Mouse (Mus musculus) embryonic facial prominence, embryonic 11.5 days (tissue): Measurements from ENCODE around the gene Fcer2a. TPM values are rescaled to one million over a fixed set of nuclear protein-coding genes. Genes with fewer than 3 reads are reported as not detected.
A peak's percentile ranks its signal among the peaks of the same experiment; 100 is the strongest.

Experiments
- ATAC-seq: fragments of 200-750 bp; cut with Nextera tagmentation; replicated peaks from 2 replicates; pipeline ENCODE4 v1.8.0; 2017; ENCODE audit warnings: low read depth; ENCODE audit not compliant: insufficient number of reproducible peaks, low FRiP score, low TSS enrichment
- DNase-seq: peaks from one replicate; pipeline ENCODE4 v3.0.0-alpha.2; 2015; ENCODE audit warnings: low spot score
- H3K27ac ChIP-seq: fragments of 300-500 bp; sonication (generic); replicated peaks from 2 replicates; pipeline ENCODE4 v1.5.1; 2014; ENCODE audit warnings: mild to moderate bottlenecking, low read depth, low read length, control low read depth
- H3K27me3 ChIP-seq: fragments of 300-500 bp; sonication (generic); 2 replicates; pipeline ENCODE4 v1.6.1; 2014; ENCODE audit warnings: mild to moderate bottlenecking, low read length, moderate library complexity, mixed read lengths; ENCODE audit not compliant: control insufficient read depth, insufficient read depth
- H3K36me3 ChIP-seq: fragments of 300-500 bp; sonication (generic); replicated peaks from 2 replicates; pipeline ENCODE4 v1.6.1; 2014; ENCODE audit warnings: low read depth, mild to moderate bottlenecking, low read length, moderate library complexity, mixed read lengths; ENCODE audit not compliant: control insufficient read depth, insufficient read depth
- H3K4me1 ChIP-seq: fragments of 300-500 bp; sonication (generic); 2 replicates; pipeline ENCODE4 v1.6.1; 2014; ENCODE audit warnings: low read length, mixed read lengths; ENCODE audit not compliant: control insufficient read depth, insufficient read depth
- H3K4me2 ChIP-seq: fragments of 300-500 bp; sonication (generic); 2 replicates; pipeline ENCODE4 v1.6.1; 2014; ENCODE audit warnings: low read depth, mild to moderate bottlenecking, control low read depth, low read length, moderate library complexity
- H3K4me3 ChIP-seq: fragments of 300-500 bp; sonication (generic); 2 replicates; pipeline ENCODE4 v1.5.1; 2014; ENCODE audit warnings: low read depth, low read length, control low read depth
- H3K9ac ChIP-seq: fragments of 300-500 bp; sonication (generic); replicated peaks from 2 replicates; pipeline ENCODE4 v1.6.1; 2014; ENCODE audit warnings: mild to moderate bottlenecking, control low read depth, low read length
- H3K9me3 ChIP-seq: fragments of 300-500 bp; sonication (generic); replicated peaks from 2 replicates; pipeline ENCODE4 v1.6.1; 2016; ENCODE audit warnings: mild to moderate bottlenecking, low read length, inconsistent platforms, mixed read lengths; ENCODE audit not compliant: control insufficient read depth
- WGBS: fragments of 180-500 bp; shearing (Covaris S2); extraction: QIAGEN DNeasy Blood & Tissue Kit; methylation state at CpG from one replicate; pipeline ENCODE4 v1.1.7; 2014; 5-methylcytosine and 5-hydroxymethylcytosine counted together
- polyA plus RNA-seq: library from polyadenylated mRNA; unstranded; fragments of >200 nt; fragmentation: Nextera tagmentation; extraction: Ambion mirVana; gene quantifications from 2 replicates; pipeline ENCODE4 v1.2.1, GENCODE M21; 2014

Gene Fcer2a
- polyA plus RNA-seq, 1 experiment from 2014 or later, result 0.25 TPM

DNA sequence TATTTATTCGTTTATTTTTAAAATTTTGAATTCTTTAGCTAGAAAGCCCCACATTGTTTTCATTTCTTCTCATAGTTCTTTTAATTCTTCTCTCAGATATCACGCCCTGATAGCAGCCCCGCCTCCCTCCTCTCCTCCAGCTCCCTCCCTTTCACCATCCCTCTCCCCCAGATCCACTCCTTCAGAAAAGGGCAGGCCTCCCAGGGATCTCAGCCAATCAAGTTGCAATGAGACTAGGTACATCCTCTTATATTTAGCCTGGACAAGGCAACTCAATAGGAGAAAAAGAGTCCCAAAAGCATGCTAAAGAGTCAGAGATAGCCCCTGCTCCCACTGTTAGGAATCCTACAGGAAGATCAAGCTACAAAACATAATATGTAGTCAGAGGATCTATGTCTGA is 19.3 kb downstream of the Fcer2a start:
- H3K9me3 ChIP-seq, result no peaks in the 10 kb centered on the region
- no peak for ATAC-seq
- H3K27ac ChIP-seq, result no peak overlapping the region
- H3K36me3 ChIP-seq, result peaks cover 7% of the 10 kb centered on the region; the same call in 1 of the 2 replicates
- no peak overlapping the region for H3K4me3 ChIP-seq
- no peak for DNase-seq
- H3K4me1 ChIP-seq, result no peaks in the 10 kb centered on the region
- H3K9ac ChIP-seq, result no peak overlapping the region
- no peak overlapping the region for H3K4me2 ChIP-seq
- 52% methylated on average over 3 of the region's 3 CpGs for WGBS
- no peaks in the 10 kb centered on the region for H3K27me3 ChIP-seq

DNA sequence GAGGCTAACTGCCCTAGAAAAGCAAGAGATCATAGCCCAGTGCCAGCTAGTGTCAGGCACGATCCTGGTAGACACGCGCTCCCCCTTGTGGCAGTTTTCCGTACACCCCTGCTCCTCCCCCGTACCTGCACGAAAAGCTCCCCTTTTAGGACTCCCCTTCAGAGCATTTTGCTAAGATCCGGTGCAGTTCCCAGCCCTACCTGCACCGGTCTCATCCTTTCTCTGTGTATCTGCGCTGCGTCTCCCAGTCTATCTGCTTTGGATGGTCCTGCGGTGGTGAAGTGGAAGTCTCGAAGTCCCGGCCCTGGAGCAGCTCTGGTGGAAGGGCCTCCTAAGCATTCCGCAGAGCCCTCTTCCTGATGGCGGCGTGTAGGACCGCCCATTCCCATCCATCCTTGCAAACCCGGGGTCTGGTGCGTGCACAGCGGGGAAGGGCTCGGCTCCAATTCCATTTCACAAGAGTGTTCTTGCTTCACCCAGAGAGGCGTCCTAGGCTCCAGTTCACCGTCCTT is 21.9 kb downstream of the Fcer2a start, which contains the start of gene Fcor:
TSS of gene Fcor (minus strand) at position 383 of the 512 bp plus-strand sequence.
- H3K36me3 ChIP-seq, result no peaks in the 10 kb centered on the region
- peak within 1 kb of the TSS; percentile 48 for H3K4me3 ChIP-seq
- H3K27ac ChIP-seq, result peak within 1 kb of the TSS; percentile 48; the same call in 1 of the 2 replicates
- H3K4me1 ChIP-seq, result no peaks in the 10 kb centered on the region
- peak within 1 kb of the TSS; percentile 62 for H3K4me2 ChIP-seq
- H3K9ac ChIP-seq, result peak within 1 kb of the TSS; percentile 70
- no peaks in the 10 kb centered on the region for H3K27me3 ChIP-seq
- WGBS, result under 1% methylated on average over 23 of the region's 23 CpGs
- DNase-seq (peak; percentile 86), ATAC-seq (peak; percentile 87)
- no peaks in the 10 kb centered on the region for H3K9me3 ChIP-seq

DNA sequence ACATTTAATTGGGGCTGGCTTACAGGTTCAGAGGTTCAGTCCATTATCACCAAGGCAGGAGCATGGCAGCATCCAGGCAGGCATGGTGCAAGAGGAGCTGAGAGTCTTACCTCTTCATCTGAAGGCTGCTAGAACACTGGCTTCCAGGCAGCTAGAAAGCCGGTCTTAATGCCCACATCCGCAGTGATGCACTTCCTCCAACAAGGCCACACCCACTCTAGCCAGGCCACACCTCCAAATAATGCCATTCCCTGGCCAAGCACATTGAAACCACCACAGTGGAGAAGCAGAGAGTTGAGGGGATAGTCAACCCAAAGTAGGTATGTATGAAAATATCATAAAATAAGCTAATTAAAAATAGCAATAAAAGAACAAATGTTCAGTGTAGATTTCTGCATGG is 23.6 kb downstream of the Fcer2a start:
- DNase-seq (no peak), ATAC-seq (no peak)
- H3K4me3 ChIP-seq, result no peak overlapping the region
- H3K9ac ChIP-seq, result no peak overlapping the region
- no peak overlapping the region for H3K4me2 ChIP-seq
- H3K9me3 ChIP-seq, result no peaks in the 10 kb centered on the region
- H3K36me3 ChIP-seq, result no peaks in the 10 kb centered on the region
- no peaks in the 10 kb centered on the region for H3K27me3 ChIP-seq
- WGBS, result 88% methylated on average over 2 of the region's 2 CpGs
- H3K27ac ChIP-seq, result no peak overlapping the region
- no peaks in the 10 kb centered on the region for H3K4me1 ChIP-seq

DNA sequence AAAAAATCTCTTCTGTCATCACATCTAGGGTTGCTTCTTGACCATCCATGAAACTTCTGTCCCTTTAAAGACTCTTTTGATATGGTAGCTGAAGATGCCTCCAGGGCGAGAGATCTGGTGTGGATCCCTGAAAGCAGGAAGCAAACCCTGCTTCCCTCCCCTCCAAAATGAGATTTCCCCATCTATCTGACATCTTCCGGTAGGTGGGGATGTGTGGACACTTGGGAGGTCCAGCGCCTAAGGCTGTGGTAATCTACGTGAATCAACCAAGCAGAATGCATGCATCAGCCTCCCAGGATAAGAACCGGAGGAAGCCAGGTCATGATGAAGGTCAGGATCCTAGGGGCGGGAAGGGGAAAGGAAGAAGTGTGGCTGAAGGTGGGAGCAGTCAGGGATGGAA is 28.5 kb downstream of the Fcer2a start, which contains the start of gene Mcemp1:
TSS of gene Mcemp1 (plus strand) at position 248 of the 400 bp plus-strand sequence.
- no peak within 1 kb of the TSS for H3K9ac ChIP-seq
- 59% methylated on average over 6 of the region's 6 CpGs for whole genome bisulfite sequencing
- no peaks in the 10 kb centered on the region for H3K9me3 ChIP-seq
- no peak within 1 kb of the TSS for H3K4me3 ChIP-seq
- H3K27ac ChIP-seq, result no peak within 1 kb of the TSS
- no peaks in the 10 kb centered on the region for H3K4me1 ChIP-seq
- no peaks in the 10 kb centered on the region for H3K27me3 ChIP-seq
- H3K4me2 ChIP-seq, result no peak within 1 kb of the TSS
- no peak for ATAC-seq
- no peaks in the 10 kb centered on the region for H3K36me3 ChIP-seq
- no peak for DNase-seq

DNA sequence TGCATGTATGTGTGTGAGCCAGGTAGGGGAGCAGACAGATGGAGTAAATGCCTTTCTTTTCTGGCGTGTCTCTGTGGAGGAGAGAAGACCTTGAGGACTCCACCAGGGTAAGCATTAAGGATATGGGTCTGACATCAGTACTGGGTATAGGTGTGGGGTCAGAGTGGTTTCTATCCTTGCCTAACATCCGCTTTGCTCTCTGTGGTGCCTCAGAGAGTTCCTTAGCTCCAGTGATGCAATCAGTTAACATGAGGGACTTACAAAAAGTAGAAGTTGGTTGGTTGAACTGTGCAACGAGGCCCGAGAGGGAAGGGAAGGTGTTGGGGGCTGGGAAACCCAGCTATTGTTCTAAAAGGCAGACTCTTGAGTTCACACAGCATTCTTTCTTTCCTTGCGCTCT is 29.6 kb downstream of the Fcer2a start:
- 66% methylated on average over 5 of the region's 5 CpGs for WGBS
- Histone ChIP-seq H3K4me2 (no peak overlapping the region), H3K9me3 (no peaks in the 10 kb centered on the region), H3K27me3 (no peaks in the 10 kb centered on the region), H3K36me3 (no peaks in the 10 kb centered on the region), H3K4me1 (no peaks in the 10 kb centered on the region), H3K27ac (no peak overlapping the region), H3K9ac (no peak overlapping the region), H3K4me3 (no peak overlapping the region)
- ATAC-seq, result no peak
- no peak for DNase-seq

DNA sequence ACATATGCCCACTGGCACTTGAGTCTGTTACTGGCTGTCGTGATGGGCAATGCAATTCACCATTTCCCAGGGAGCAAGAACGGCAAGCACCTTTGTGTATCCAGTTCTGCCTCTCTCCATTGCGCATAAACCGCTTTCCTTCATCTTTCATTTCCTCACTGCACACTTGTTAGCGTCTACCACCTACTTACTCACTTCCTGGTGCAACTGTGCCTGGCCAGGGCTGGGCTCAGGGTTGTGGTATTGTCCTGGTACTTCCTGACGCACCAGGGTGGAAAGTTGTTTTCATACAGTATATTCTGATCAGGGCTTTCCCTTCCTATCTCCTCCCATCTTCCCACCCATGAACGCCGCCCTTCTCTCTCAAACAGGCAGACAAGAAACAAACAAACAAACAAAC is 33.1 kb downstream of the Fcer2a start:
- ATAC-seq (no peak), DNase-seq (no peak)
- Histone ChIP-seq H3K9me3 (no peaks in the 10 kb centered on the region), H3K4me2 (no peak overlapping the region), H3K4me3 (no peak overlapping the region), H3K27ac (no peak overlapping the region), H3K27me3 (no peaks in the 10 kb centered on the region), H3K36me3 (no peaks in the 10 kb centered on the region), H3K9ac (no peak overlapping the region), H3K4me1 (no peaks in the 10 kb centered on the region; the same call in 1 of the 2 replicates)
- WGBS, result 79% methylated on average over 8 of the region's 8 CpGs

DNA sequence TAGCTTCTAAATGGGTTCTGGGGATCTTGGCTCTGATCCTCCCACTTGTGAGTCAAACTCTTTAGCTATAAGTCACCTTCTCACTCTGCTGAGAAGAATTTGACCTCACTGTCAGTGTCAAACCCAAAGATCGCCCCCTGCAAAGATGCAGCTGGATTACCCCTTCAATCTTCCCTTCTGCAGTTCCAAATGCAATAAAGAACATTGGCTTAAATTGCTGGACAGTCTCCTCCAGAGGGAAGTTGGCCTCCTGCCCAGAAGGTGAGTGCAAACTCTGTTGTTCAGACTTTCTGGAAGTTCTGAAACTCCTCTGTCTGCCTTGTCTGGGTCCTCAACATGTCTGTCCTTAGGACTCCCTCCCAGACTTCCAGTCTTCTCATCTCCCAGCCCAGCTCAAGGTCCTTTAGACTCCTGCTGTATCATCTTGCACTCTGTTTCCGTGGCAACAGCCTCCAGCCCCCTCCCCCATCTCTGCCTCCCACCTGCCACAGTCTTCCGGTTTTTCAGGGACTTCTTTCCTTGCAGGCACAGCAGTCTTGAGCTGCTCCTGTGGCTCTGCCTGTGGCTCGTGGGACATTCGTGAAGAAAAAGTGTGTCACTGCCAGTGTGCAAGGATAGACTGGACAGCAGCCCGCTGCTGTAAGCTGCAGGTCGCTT is 37.1 kb downstream of the Fcer2a start:
- Histone ChIP-seq H3K9ac (no peak overlapping the region), H3K4me2 (peak overlapping the region; percentile 20; the same call in 1 of the 2 replicates), H3K36me3 (no peaks in the 10 kb centered on the region), H3K4me1 (no peaks in the 10 kb centered on the region; the same call in 1 of the 2 replicates), H3K27ac (no peak overlapping the region; the same call in 1 of the 2 replicates), H3K9me3 (no peaks in the 10 kb centered on the region), H3K4me3 (no peak overlapping the region), H3K27me3 (no peaks in the 10 kb centered on the region)
- ATAC-seq (no peak; the same call in 1 of the 2 replicates), DNase-seq (peak; percentile 63)
- WGBS, result 29% methylated on average over 7 of the region's 7 CpGs

DNA sequence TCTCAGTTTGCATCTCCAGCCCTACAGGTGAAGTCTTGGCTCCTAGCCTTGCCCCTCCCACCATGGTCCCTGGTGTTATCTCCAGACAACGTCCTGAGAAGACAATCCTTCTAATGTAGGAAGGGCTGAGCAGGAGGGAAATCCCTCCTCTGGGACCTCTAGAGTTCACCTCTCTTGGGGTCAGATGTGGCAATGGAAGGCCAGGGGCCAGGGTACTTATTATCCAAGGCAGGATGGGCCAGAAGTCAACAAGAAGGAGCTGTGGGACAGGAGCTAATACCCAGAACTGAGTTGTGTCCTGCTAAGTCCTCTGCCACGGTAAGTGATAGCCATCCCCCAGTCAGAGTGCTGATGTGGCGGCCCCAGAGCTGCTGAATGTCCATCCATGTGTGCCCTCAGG is 38.4 kb downstream of the Fcer2a start, which contains the start of gene Retn:
TSS of gene Retn (plus strand) at position 245 of the 400 bp plus-strand sequence.
- no peaks in the 10 kb centered on the region for H3K9me3 ChIP-seq
- no peak within 1 kb of the TSS for H3K27ac ChIP-seq
- DNase-seq (no peak), ATAC-seq (no peak)
- no peaks in the 10 kb centered on the region for H3K36me3 ChIP-seq
- no peak within 1 kb of the TSS for H3K4me2 ChIP-seq
- H3K27me3 ChIP-seq, result no peaks in the 10 kb centered on the region
- H3K9ac ChIP-seq, result no peak within 1 kb of the TSS
- H3K4me1 ChIP-seq, result no peaks in the 10 kb centered on the region; the same call in 1 of the 2 replicates
- 68% methylated on average over 3 of the region's 3 CpGs for WGBS
- H3K4me3 ChIP-seq, result no peak within 1 kb of the TSS
